Mouse (Mus musculus): Measurements from ENCODE around the gene Psen2. TPM values are rescaled to one million over a fixed set of nuclear protein-coding genes. Genes with fewer than 3 reads are reported as not detected.

The Psen2 gene
- polyA plus RNA-seq, 1 experiment from 2014 or later = 7.9 TPM

- Histone ChIP-seq H3K4me3 (ENCODE audit: low read depth, low read length) (no peak overlapping the region), H3K9ac (no peak overlapping the region), H3K4me2 (no peak overlapping the region), H3K36me3 (ENCODE audit: insufficient read depth) (no peaks in the 10 kb centered on the region), H3K27me3 (ENCODE audit: insufficient read depth, low read length) (no peaks in the 10 kb centered on the region), H3K27ac (ENCODE audit: low read depth) (peak overlapping the region; percentile 16; the same call in 1 of the 2 replicates), H3K4me1 (ENCODE audit: insufficient read depth) (0 out of 2 replicates have a peak, but pooled peaks cover 4% of the 10 kb centered on the region), H3K9me3 (ENCODE audit: low read depth, low read length) (no peaks in the 10 kb centered on the region)
- TF ChIP-seq CTCF (IDR thresholded peaks at IDR 0.05; ENCODE audit: low read depth) = no peak
- peak; percentile 55 for DNase-seq
- 32% methylated on average over 9 of the region's 9 CpGs for WGBS
- ATAC-seq (ENCODE audit: insufficient read depth) = no peak
Measured at GRCm38 (mm10) chr1:180277563-180277962, 14.3 kb upstream of the Psen2 start.

GRCm38 (mm10) chr1:180274725-180275308 is 11.6 kb upstream of the Psen2 start:
- Histone ChIP-seq H3K4me2 (no peak overlapping the region), H3K4me1 (ENCODE audit: insufficient read depth) (0 out of 2 replicates have a peak, but pooled peaks cover 4% of the 10 kb centered on the region), H3K27ac (ENCODE audit: low read depth) (no peak overlapping the region), H3K9ac (no peak overlapping the region), H3K4me3 (ENCODE audit: low read depth, low read length) (no peak overlapping the region), H3K27me3 (ENCODE audit: insufficient read depth, low read length) (no peaks in the 10 kb centered on the region), H3K36me3 (ENCODE audit: insufficient read depth) (no peaks in the 10 kb centered on the region), H3K9me3 (ENCODE audit: low read depth, low read length) (no peaks in the 10 kb centered on the region)
- ATAC-seq (ENCODE audit: insufficient read depth) (no peak), DNase-seq (no peak)
- WGBS = 42% methylated on average over 10 of the region's 10 CpGs
- no peak for TF ChIP-seq CTCF (IDR thresholded peaks at IDR 0.05; ENCODE audit: low read depth)

GRCm38 (mm10) chr1:180269033-180269432 is 5.8 kb upstream of the Psen2 start:
- Histone ChIP-seq H3K4me1 (ENCODE audit: insufficient read depth) (0 out of 2 replicates have a peak, but pooled peaks cover 2% of the 10 kb centered on the region), H3K4me3 (ENCODE audit: low read depth, low read length) (no peak overlapping the region), H3K9me3 (ENCODE audit: low read depth, low read length) (no peaks in the 10 kb centered on the region), H3K27ac (ENCODE audit: low read depth) (no peak overlapping the region), H3K36me3 (ENCODE audit: insufficient read depth) (no peaks in the 10 kb centered on the region), H3K27me3 (ENCODE audit: insufficient read depth, low read length) (no peaks in the 10 kb centered on the region), H3K9ac (no peak overlapping the region), H3K4me2 (no peak overlapping the region)
- DNase-seq (no peak), ATAC-seq (ENCODE audit: insufficient read depth) (0 out of 2 replicates have a peak, but pooled peaks have one; percentile 22)
- WGBS = 84% methylated on average over 2 of the region's 2 CpGs
- no peak for TF ChIP-seq CTCF (IDR thresholded peaks at IDR 0.05; ENCODE audit: low read depth)

GRCm38 (mm10) chr1:180268249-180269031 is 5.2 kb upstream of the Psen2 start:
- ATAC-seq (ENCODE audit: insufficient read depth) (peak; percentile 86), DNase-seq (peak; percentile 98)
- H3K9ac ChIP-seq = no peak overlapping the region
- no peaks in the 10 kb centered on the region for H3K9me3 ChIP-seq (ENCODE audit: low read depth, low read length)
- WGBS = 12% methylated on average over 12 of the region's 12 CpGs
- H3K27me3 ChIP-seq (ENCODE audit: insufficient read depth, low read length) = no peaks in the 10 kb centered on the region
- H3K27ac ChIP-seq (ENCODE audit: low read depth) = no peak overlapping the region
- H3K4me1 ChIP-seq (ENCODE audit: insufficient read depth) = 0 out of 2 replicates have a peak, but pooled peaks cover 2% of the 10 kb centered on the region
- peak; percentile 100 for TF ChIP-seq CTCF (IDR thresholded peaks at IDR 0.05; ENCODE audit: low read depth)
- no peak overlapping the region for H3K4me2 ChIP-seq
- no peaks in the 10 kb centered on the region for H3K36me3 ChIP-seq (ENCODE audit: insufficient read depth)
- H3K4me3 ChIP-seq (ENCODE audit: low read depth, low read length) = no peak overlapping the region

GRCm38 (mm10) chr1:180267151-180267550 is 3.9 kb upstream of the Psen2 start:
- 70% methylated on average over 10 of the region's 10 CpGs for WGBS
- Histone ChIP-seq H3K4me1 (ENCODE audit: insufficient read depth) (0 out of 2 replicates have a peak, but pooled peaks cover 2% of the 10 kb centered on the region), H3K9ac (no peak overlapping the region), H3K4me3 (ENCODE audit: low read depth, low read length) (no peak overlapping the region), H3K27me3 (ENCODE audit: insufficient read depth, low read length) (no peaks in the 10 kb centered on the region), H3K36me3 (ENCODE audit: insufficient read depth) (no peaks in the 10 kb centered on the region), H3K4me2 (no peak overlapping the region), H3K27ac (ENCODE audit: low read depth) (no peak overlapping the region), H3K9me3 (ENCODE audit: low read depth, low read length) (no peaks in the 10 kb centered on the region)
- DNase-seq = no peak
- ATAC-seq (ENCODE audit: insufficient read depth) = no peak
- TF ChIP-seq CTCF (IDR thresholded peaks at IDR 0.05; ENCODE audit: low read depth) = no peak

GRCm38 (mm10) chr1:180265399-180265798 is 2.2 kb upstream of the Psen2 start:
- TF ChIP-seq CTCF (IDR thresholded peaks at IDR 0.05; ENCODE audit: low read depth) = no peak
- Histone ChIP-seq H3K36me3 (ENCODE audit: insufficient read depth) (no peaks in the 10 kb centered on the region), H3K9me3 (ENCODE audit: low read depth, low read length) (no peaks in the 10 kb centered on the region), H3K4me2 (peak overlapping the region; percentile 47), H3K27me3 (ENCODE audit: insufficient read depth, low read length) (no peaks in the 10 kb centered on the region), H3K27ac (ENCODE audit: low read depth) (no peak overlapping the region), H3K9ac (no peak overlapping the region), H3K4me3 (ENCODE audit: low read depth, low read length) (no peak overlapping the region), H3K4me1 (ENCODE audit: insufficient read depth) (peaks cover 7% of the 10 kb centered on the region; the same call in 1 of the 2 replicates)
- ATAC-seq (ENCODE audit: insufficient read depth) (no peak), DNase-seq (peak; percentile 74)
- WGBS = 7% methylated on average over 7 of the region's 7 CpGs

GRCm38 (mm10) chr1:180264851-180265250 is 1.6 kb upstream of the Psen2 start:
- H3K9ac ChIP-seq = no peak overlapping the region
- H3K4me3 ChIP-seq (ENCODE audit: low read depth, low read length) = no peak overlapping the region
- 46% methylated on average over 10 of the region's 10 CpGs for WGBS

More at GRCm38 (mm10) chr1:180264851-180265250, 1.6 kb upstream of the Psen2 start:
- H3K4me2 ChIP-seq = peak overlapping the region; percentile 47
- H3K27ac ChIP-seq (ENCODE audit: low read depth) = no peak overlapping the region
- no peaks in the 10 kb centered on the region for H3K36me3 ChIP-seq (ENCODE audit: insufficient read depth)
- ATAC-seq (ENCODE audit: insufficient read depth) (no peak), DNase-seq (no peak)
- H3K27me3 ChIP-seq (ENCODE audit: insufficient read depth, low read length) = no peaks in the 10 kb centered on the region
- H3K4me1 ChIP-seq (ENCODE audit: insufficient read depth) = peaks cover 7% of the 10 kb centered on the region; the same call in 1 of the 2 replicates
- TF ChIP-seq CTCF (IDR thresholded peaks at IDR 0.05; ENCODE audit: low read depth) = no peak
- no peaks in the 10 kb centered on the region for H3K9me3 ChIP-seq (ENCODE audit: low read depth, low read length)

Measured in lung, embryonic 14.5 days (tissue).